ENCODE assay signal across 12 mouse cellular contexts in genomic region chr16:35450018-35450630, GRCm38 (mm10). TPM values are rescaled to one million over a fixed set of nuclear protein-coding genes. Genes with fewer than 3 reads are reported as not detected.
"Had no signal": no experiment of that assay in that cellular context is flagged by ENCODE, and none has a peak within 500 bp of the region (broad histone marks: within the 10 kb centered on the region; RNA-seq: fewer than 3 reads in every experiment).

No protein-coding gene starts in this region.

- H3K27me3 ChIP-seq: kidney, embryonic 15.5 days; limb, embryonic 13.5 days had no signal

- H3K4me2 ChIP-seq: kidney, embryonic 15.5 days; limb, embryonic 13.5 days had no signal

- DNase-seq: kidney, adult 2 months; kidney, postnatal 14 days; left cerebral cortex, postnatal 4 days; lung, adult 18-20 months; right cerebral cortex, adult 18-20 months; right cerebral cortex, postnatal 25 days; thymus, postnatal 4 days had no signal

- H3K4me1 ChIP-seq: kidney, embryonic 15.5 days; limb, embryonic 13.5 days had no signal

- H3K27ac ChIP-seq: kidney, embryonic 15.5 days; limb, embryonic 13.5 days; liver, embryonic 14.5 days; stomach, postnatal 0 days had no signal

- H3K9me3 ChIP-seq: kidney, embryonic 15.5 days; limb, embryonic 13.5 days had no signal

- H3K4me3 ChIP-seq: kidney, embryonic 15.5 days; limb, embryonic 13.5 days had no signal

- H3K9ac ChIP-seq: kidney, embryonic 15.5 days; limb, embryonic 13.5 days; liver, embryonic 14.5 days had no signal

RNA-seq across cellular contexts. Expression of gene Pdia5, which starts 40.5 kb away (rescaled TPM):
- total RNA-seq: monocyte, adult 5-6 weeks had no signal
